In the genomic region with DNA sequence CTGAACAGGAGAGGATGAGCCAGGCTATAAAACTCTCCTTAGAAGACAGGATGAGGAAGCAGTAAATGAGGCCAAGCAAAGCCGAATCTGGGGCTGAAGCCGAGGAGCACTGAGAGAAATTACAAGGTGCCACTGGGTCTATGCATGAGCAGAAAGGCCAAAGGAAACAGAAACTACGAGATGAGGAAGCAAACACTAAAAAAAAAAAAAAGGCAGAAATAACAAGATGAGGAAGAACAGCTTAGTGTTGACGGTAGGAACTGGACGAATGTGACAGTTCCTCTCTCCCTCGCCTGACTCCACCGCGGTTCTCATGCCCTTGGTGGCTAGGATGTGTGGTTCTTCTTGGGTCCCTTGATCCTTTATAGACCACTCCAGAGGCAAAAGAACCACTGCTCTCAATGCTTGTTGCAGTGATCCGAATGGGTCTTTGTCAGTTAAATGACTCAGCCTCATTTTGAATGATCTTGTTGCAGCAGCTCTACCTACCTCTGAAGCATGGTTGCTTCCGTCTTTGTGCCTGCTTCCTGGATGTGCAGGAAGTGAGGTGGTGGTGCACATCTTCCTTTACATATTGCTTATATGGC, we compare ENCODE assay signal across 8 mouse cellular contexts. TPM values are rescaled to one million over a fixed set of nuclear protein-coding genes. Genes with fewer than 3 reads are reported as not detected.
A peak's percentile ranks its signal among the peaks of the same experiment; 100 is the strongest.
DNase-seq lines count a peak whose midpoint lies in the region.

No protein-coding gene starts in this region.

- no peaks in the 10 kb centered on the region for H3K36me3 ChIP-seq in macrophage (ENCODE audit: inconsistent target)
- no peaks in the 10 kb centered on the region for H3K36me3 ChIP-seq in splenic B cell, adult 2 months (ENCODE audit: control insufficient read depth, insufficient read depth, low read length, poor library complexity, severe bottlenecking)
- no peaks in the 10 kb centered on the region for H3K36me3 ChIP-seq in forebrain, embryonic 10.5 days (replicated peaks)

- H3K9me3 ChIP-seq in forebrain, embryonic 10.5 days, result no peaks in the 10 kb centered on the region

- peak; percentile 33 for DNase-seq in layer of hippocampus, adult 11-12 months (ENCODE audit: low spot score)
- DNase-seq in layer of hippocampus, postnatal 14 days (ENCODE audit: low spot score in 2 of 2), result no peak
- DNase-seq in MEL-GATA-1-ER (ENCODE audit: extremely low read depth, low read depth), result peak; percentile 51
- DNase-seq in splenic B cell, adult 2 months (ENCODE audit: low read depth, low spot score), result peak; percentile 86
- DNase-seq in gastrocnemius, postnatal 10 days, result no peak
- DNase-seq in right cerebral cortex, postnatal 14 days, result no peak
- no peak for DNase-seq in forebrain, embryonic 10.5 days (ENCODE audit: extremely low spot score, low spot score)

- H3K4me3 ChIP-seq in macrophage (ENCODE audit: inconsistent target), result no peak overlapping the region; the same call in 1 of the 2 replicates
- H3K4me3 ChIP-seq in forebrain, embryonic 10.5 days, result no peak overlapping the region

- peak overlapping the region; percentile 75 for H3K27ac ChIP-seq in macrophage
- no peak overlapping the region for H3K27ac ChIP-seq in forebrain, embryonic 10.5 days

- 0% methylated on average over 10 of the region's 10 CpGs for WGBS in macrophage (ENCODE audit: missing documents)
- 85% methylated on average over 10 of the region's 10 CpGs for WGBS in forebrain, embryonic 10.5 days

- H3K4me1 ChIP-seq in forebrain, embryonic 10.5 days, result no peaks in the 10 kb centered on the region

- no peaks in the 10 kb centered on the region for H3K27me3 ChIP-seq in splenic B cell, adult 2 months (ENCODE audit: control insufficient read depth, insufficient read depth, low read length, poor library complexity, severe bottlenecking)
- H3K27me3 ChIP-seq in forebrain, embryonic 10.5 days (ENCODE audit: poor library complexity, severe bottlenecking), result no peaks in the 10 kb centered on the region

- H3K79me2 ChIP-seq in macrophage (ENCODE audit: inconsistent target), result no peaks in the 10 kb centered on the region

RNA-seq across cellular contexts. Expression of a gene that starts 34.2 kb away (rescaled TPM):
- 10 to 100 TPM; 42.4 to 45.1 TPM for total RNA-seq in layer of hippocampus, postnatal 14 days (2021)
- 10 to 100 TPM; 19.9 to 39.7 (median 30.0) TPM for total RNA-seq in macrophage (2018; cell fraction: chromatin; rRNA removed)
- 10 to 100 TPM; 19.5 to 26.8 (median 22.3) TPM for total RNA-seq in macrophage (2018; cell fraction: cytosol; rRNA removed)
- total RNA-seq in macrophage (2018; cell fraction: nucleus; rRNA removed), result 10 to 100 TPM; 19.9 to 44.7 (median 30.5) TPM
- polyA plus RNA-seq in macrophage (2018), result 13.1 to 20.5 TPM (median 13.8 TPM) in 3 replicates
- total RNA-seq in gastrocnemius, postnatal 10 days (2021), result 10 to 100 TPM; 17.2 to 17.5 TPM
- 6.5 and 8.6 TPM in 2 replicates for polyA plus RNA-seq in forebrain, embryonic 10.5 days (2016; fragmentation: Nextera tagmentation; extraction: Ambion mirVana)

Comparison
In these comparisons a context has a peak if more than half of its experiments do, and no peak if none do; other contexts are left out.
1. DNase-seq: peak in layer of hippocampus, adult 11-12 months (single experiment), MEL-GATA-1-ER (single experiment) and splenic B cell, adult 2 months (single experiment); none in layer of hippocampus, postnatal 14 days (0 of 2), gastrocnemius, postnatal 10 days (single experiment), right cerebral cortex, postnatal 14 days (single experiment) and forebrain, embryonic 10.5 days (single experiment).